Mouse (Mus musculus): ENCODE results near the gene Chrne.

Gene Chrne

DNA sequence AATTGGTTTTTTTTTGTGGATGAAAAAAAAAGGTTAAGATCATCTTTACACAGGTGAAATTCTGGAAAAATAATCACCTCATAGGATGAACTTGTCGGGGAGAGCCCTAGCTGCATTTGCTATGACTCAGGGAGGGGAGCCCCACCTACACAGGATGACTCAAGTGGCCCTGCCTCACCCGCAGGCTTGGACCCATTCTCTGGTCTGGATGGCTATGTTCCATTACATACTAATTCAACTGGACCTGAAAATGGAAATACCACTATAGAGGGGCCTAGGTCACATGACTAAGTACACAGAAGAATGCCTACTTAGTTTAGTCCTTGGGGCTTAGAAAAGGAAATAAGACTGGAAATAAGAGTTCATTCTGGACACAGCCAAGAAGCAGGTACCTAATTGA lies 32.4 kb upstream of the Chrne start:
- DNase-seq = no peak

DNA sequence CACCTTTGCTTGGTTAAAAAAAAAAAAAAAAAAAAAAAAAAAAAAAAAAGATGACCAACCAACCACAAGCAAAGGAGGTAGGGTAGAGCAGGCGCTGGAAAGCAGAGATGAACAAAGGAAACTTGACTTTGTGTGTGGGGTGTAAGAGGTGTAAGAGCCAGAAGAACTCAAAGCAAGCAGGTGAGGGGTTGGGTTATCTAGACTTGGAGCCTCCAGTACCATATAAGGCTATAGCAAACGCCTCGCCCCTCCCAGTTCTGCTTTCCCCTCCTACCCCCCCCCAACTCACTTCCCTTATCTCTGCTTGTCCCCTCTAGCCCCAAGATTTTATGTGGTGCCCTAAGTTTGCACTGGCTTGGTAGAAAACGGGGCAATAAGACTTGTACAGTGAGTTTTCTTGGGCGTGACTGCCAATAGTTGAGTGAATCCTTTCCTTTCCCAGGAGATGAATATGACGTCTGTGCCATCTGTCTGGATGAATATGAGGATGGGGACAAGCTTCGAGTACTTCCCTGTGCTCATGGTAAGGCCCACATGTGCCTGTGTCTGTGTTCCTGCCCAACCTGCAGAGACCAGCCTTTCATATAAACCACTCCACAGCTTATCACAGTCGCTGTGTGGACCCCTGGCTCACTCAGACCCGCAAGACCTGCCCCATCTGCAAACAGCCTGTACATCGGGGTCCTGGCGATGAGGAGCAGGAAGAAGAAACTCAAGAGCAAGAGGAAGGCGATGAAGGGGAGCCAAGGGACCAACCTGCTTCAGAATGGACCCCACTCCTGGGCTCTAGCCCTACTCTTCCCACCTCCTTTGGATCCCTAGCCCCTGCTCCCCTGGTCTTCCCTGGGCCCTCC lies 31.5 kb upstream of the Chrne start:
- DNase-seq = no peak

DNA sequence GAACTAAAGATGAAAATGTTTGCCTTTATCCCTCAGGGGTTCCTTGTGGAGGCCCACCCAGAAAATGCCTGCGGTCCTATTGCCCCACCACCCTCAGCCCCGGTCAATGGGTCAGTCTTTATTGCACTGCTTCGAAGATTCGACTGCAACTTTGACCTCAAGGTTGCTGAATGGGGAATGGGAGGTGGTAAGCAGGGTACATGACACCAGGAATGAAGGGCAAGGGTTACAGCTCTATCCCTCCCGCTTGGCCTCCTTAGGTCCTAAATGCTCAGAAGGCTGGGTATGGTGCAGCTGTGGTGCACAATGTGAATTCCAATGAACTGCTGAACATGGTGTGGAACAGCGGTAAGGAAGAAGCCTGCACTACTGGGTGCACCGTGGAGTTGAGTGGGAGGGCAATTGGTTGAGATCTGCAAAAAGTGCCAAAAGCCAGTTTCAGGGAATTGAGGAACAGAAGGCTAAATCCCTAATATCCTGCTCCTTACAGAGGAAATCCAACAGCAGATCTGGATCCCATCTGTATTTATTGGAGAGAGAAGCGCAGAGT lies 30.2 kb upstream of the Chrne start:
- DNase-seq = no peak

GRCm38 (mm10) chr11:70648512-70648911 lies 29.5 kb upstream of the Chrne start:
- no peak for DNase-seq

DNA sequence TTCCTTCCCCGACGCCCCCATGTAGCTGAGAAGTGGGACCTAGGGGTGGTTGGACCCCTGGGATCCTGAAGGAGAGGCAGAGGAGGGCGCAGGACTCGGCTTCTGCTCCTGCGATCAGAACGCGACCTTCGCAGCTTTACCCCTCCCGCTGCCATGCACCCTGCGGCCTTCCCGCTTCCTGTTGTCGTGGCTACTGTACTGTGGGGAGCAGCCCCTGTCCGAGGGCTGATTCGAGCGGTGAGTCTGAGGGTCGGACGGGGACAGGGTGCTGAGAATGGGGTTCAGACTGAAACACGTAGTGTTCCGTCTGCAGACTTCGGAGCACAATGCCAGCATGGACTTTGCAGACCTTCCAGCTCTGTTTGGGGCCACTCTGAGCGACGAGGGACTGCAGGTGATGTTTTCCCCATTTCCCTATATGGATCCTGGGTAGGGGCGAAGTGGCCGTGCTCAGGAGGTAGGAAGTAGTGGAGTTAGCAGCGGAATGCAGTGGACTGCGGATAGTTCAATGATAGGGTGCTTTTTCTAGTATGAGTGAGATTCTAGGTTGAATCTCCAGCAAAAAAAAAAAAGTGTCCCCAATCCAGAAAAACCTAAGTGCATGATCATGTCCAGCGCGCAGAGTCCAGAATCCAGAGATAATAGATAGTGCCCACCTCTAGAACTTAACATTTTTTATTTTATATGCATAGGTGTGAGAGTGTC lies 28.9 kb upstream of the Chrne start:
- DNase-seq = no peak

DNA sequence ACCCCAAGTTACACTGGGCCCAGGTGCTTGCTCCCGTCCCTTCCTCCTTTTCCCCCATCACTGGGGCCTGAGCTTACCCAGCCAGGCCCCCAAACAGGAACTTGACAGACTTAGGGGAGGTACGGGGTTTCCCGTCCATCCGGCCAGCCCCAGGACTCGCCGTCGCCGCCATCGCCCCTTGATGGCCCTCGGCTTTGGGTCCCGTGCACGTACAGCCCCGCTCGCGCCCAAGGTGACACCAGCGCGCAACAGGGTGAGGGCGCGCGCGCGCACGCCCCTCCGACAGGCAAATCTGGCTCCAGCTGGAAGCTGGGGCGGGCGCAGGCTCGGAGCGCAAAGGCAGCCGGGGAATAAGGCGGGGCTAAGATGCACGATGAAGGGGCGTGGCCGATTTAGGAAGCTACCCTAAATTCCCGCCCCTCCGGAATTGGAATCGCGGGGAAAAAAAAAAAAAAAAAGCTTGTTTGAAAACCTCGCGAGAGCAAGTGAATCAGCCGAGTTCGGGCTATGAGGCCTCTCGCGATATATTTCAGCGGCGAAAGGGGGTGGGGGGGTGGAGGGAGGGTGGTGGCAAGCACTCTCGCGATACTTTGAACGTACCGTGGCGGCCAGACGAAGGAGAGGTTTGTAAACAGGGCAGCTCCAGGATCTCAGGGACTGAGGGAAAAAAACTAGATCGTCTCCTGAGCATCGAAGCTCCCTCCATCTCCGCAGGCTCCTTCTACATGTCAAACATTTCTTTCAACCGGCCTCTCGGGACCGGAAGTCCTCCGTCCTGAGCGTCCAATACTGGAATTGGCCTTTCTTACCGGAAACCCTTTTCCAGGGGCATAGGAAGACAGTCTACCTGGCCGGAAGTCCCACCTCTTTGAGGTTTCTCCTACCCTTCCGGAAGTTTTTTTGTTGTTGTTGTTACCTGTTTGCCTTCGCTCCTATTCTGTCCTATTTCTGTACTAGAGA lies 28.0 kb upstream of the Chrne start, which contains the start of the genes Rnf167 and Slc25a11:
Rnf167 (plus strand) TSS at position 545 of the 960 bp plus-strand sequence.
Slc25a11 (minus strand) TSS at position 789 of the 960 bp plus-strand sequence.
- peak; percentile 100 for DNase-seq

- DNase-seq = no peak
Observed at GRCm38 (mm10) chr11:70646259-70646555, 27.2 kb upstream of the Chrne start.

DNA sequence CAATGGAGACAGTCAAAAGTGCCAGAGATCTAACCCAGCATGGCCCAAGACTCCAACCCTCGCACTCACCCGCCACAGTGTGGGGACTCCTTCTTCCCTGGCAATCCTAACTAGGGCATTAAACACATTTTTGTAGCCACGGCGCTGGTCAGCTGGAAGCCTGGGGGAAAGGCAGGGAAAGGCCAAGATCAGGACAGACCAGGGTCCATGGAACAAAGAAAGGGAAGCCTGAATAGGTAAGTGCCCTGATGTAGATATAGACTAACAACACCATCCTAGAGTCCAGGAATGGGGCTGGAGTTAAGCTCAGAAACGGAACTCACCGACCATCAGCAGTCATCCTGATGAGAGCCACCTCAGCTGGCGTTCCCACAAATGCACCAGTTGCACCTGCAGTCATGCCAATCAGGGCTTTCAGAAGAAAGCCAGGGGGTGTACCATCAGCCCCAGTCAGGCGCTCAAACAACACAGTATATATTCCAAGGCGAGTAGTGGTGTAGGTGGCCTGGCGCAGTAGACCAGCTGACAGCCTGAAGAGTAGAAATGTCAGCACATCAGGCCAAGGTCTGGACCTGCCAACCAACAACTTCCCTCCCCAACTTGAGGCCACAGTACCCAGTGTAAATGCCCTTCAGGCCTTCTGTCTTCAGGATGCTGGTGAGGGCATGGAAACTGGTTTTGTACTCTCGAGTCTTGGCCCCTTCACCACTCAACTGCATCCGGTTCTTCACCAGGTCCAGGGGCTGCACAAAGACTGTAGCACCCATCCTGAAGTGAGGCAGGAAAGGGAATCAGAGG lies 26.6 kb upstream of the Chrne start:
- DNase-seq = no peak

GRCm38 (mm10) chr11:70644564-70645103 lies 25.6 kb upstream of the Chrne start:
- no peak for DNase-seq

GRCm38 (mm10) chr11:70643051-70643450 lies 24.0 kb upstream of the Chrne start:
- no peak for DNase-seq

DNA sequence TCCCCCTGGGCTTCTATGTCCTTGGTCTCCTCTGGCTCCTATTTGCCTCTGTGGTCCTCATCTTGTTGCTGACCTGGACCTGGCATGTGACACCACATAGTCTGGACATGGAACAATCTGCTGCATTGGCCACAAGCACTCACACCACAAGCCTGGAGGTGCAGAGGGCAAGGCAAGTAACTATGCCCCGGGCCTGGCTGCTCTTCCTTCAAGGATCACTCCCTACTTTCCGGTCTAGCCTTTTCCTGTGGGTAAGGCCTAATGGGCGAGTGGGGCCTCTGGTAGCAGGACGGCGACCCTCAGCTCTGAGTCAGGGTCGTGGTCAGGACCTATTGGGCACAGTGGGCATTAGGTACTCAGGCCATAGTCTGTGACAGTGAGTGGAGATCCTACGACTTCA lies 22.2 kb upstream of the Chrne start:
- DNase-seq = no peak

GRCm38 (mm10) chr11:70639976-70640375 lies 21.0 kb upstream of the Chrne start:
- DNase-seq = no peak

DNA sequence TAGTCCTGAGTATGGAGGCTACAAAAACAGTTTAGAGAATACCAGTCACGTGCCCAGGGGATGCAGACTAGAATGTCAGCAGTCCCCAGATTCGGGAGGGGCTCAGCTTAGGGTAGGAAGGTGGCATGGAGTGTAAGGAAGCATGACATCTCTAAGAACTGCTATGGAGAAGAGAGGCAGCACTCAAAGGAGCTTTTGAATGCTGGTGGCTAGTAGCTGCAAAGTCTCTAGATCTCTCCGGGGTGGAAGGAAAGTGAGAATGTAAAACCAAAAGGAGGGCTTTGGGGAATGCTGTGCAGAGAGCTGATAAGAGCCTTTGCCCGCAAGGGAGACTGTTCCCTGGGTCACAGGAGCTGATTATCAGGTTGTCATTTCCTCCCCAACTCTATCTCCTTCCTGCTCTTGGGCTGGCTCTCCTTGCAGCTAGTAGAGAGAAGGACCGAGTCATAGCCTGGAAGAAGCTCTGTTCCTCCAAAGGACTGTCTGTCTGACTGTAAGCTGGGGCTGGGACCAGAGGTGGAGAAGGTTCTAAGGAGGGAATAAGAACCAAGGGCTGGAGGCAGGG lies 19.8 kb upstream of the Chrne start, which contains the start of gene Gp1ba:
Gp1ba (plus strand) TSS at position 409 of the 565 bp plus-strand sequence.
- DNase-seq = no peak

GRCm38 (mm10) chr11:70638293-70638692 lies 19.3 kb upstream of the Chrne start:
- DNase-seq = no peak

DNA sequence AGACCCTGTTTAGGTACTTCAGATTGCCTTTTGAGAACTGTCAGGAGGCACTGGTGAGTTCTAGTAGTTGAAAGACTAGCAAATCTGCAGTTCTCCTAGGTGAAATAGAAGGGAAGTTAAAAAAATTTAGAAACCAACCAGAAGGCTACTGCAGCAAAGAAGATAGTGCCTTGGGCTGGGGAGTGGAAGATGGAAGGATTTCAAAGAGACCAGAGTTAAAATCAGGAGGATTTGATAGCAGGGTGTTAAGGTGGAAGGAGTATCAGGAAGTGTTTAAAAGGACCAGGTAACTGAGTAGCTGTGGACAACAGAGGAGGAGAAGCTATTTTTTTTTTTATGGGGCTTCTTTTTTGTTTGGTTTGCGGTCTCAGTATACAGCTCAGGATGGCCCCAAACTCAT lies 18.7 kb upstream of the Chrne start:
- no peak for DNase-seq

- no peak for DNase-seq
Observed at GRCm38 (mm10) chr11:70635601-70636000, 16.6 kb upstream of the Chrne start.

DNA sequence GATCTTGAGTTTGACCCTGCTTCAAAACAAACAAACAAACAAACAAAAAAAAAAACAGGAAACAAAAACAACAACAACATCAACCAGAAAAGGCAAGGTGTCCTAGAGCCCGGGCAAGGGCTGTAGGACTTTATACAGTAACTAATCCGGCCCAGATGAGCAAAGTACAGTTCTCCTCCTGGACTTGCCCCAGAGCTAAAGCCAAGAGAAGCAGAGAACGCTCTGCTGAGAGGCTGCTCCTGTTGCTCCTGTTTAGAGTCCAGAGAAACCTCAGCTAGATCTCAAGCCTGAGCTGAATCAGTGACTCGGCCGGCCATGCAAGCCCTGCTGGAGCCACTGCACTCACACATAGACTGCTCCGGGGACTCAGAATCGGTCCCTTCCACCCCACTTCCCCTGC lies 11.1 kb upstream of the Chrne start:
- no peak for DNase-seq

- peak; percentile 45 for DNase-seq
Observed at GRCm38 (mm10) chr11:70629557-70629956, 10.5 kb upstream of the Chrne start.

DNA sequence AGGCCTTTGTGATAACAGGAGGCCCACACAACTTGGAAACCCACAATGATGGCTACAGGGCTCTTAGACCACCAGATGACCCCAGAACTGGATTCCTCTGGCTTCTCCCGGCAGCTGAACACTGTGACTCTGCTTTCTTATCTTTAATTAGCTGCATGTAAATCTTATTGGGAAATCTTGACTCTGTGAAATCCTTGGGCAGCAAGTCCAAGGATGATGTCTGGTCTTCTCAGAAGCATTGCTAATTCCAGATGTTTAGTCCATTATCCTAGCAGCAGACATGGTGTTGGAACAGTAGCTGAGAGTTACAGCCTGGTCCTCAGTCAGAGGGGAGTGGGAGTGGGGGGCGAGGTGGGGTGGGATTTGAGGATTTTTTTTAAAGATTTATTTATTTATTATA lies 9.4 kb upstream of the Chrne start:
- DNase-seq = no peak

DNA sequence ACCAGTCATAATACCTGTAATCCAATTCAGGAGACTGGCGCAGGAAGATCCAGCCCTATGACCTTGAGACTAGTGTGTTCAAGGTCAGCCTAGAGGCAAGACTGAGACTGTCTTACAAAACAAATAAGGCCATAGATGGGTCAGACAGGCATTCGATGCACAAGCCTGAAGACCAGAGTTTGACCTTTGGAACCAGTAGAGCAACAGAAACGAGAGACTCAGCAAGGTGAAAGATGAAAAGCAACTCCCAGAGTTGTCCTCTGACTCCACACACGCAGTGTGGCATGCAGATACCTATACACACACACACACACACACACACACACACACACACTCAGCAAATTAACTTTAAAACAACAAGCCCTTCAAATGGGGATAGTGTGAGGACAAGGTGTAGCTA lies 7.9 kb upstream of the Chrne start:
- DNase-seq = no peak

- peak; percentile 74 for DNase-seq
Observed at GRCm38 (mm10) chr11:70625473-70625872, 6.5 kb upstream of the Chrne start.
